Mouse (Mus musculus) liver, postnatal 0 days (tissue): ENCODE results near the gene Dpy19l3. TPM values are rescaled to one million over a fixed set of nuclear protein-coding genes. Genes with fewer than 3 reads are reported as not detected.

Experiments used
- ATAC-seq: fragments of 200-750 bp; cut with Nextera tagmentation; 2 replicates; pipeline ENCODE4 v1.8.0; 2017; ENCODE audit warnings: mild to moderate bottlenecking, moderate library complexity
- DNase-seq: peaks from one replicate; pipeline ENCODE4 v3.0.0-alpha.2; 2016
- H3K27ac ChIP-seq: fragments of 300-500 bp; sonication (generic); 2 replicates; pipeline ENCODE4 v1.5.1; 2014; ENCODE audit warnings: antibody characterized with exemption, moderate library complexity, mild to moderate bottlenecking, low read depth
- H3K27me3 ChIP-seq: fragments of 300-500 bp; sonication (generic); 2 replicates; pipeline ENCODE4 v1.6.1; 2014; ENCODE audit warnings: low read length, control low read depth, mixed read lengths; ENCODE audit not compliant: insufficient read depth
- H3K36me3 ChIP-seq: fragments of 300-500 bp; sonication (generic); replicated peaks from 2 replicates; pipeline ENCODE4 v1.6.1; 2014; ENCODE audit warnings: mild to moderate bottlenecking, control low read depth, low read length, moderate library complexity, mixed read lengths; ENCODE audit not compliant: insufficient read depth
- H3K4me1 ChIP-seq: fragments of 300-500 bp; sonication (generic); 2 replicates; pipeline ENCODE4 v1.6.1; 2014; ENCODE audit warnings: antibody characterized with exemption, mild to moderate bottlenecking, control low read depth; ENCODE audit not compliant: insufficient read depth
- H3K4me2 ChIP-seq: fragments of 300-500 bp; sonication (generic); 2 replicates; pipeline ENCODE4 v1.6.1; 2014; ENCODE audit warnings: low read depth, mild to moderate bottlenecking, low read length, moderate library complexity, mixed read lengths
- H3K4me3 ChIP-seq: fragments of 300-500 bp; sonication (generic); 2 replicates; pipeline ENCODE4 v1.5.1; 2014; ENCODE audit warnings: low read depth, low read length
- H3K9ac ChIP-seq: fragments of 300-500 bp; sonication (generic); replicated peaks from 2 replicates; pipeline ENCODE4 v1.6.1; 2014; ENCODE audit warnings: mild to moderate bottlenecking, moderate library complexity
- H3K9me3 ChIP-seq: fragments of 300-500 bp; sonication (generic); 2 replicates; pipeline ENCODE4 v1.6.1; 2016; ENCODE audit warnings: mild to moderate bottlenecking, control low read depth, low read length, mixed read lengths
- CTCF ChIP-seq: sonication (generic); IDR thresholded peaks from 2 replicates; pipeline ENCODE4 v1.5.1; 2016; ENCODE audit warnings: antibody characterized with exemption, low read depth
- EP300 ChIP-seq: IDR thresholded peaks from 2 replicates; pipeline ENCODE4 v1.6.1; 2016; ENCODE audit warnings: antibody characterized with exemption, low read depth, mild to moderate bottlenecking
- WGBS: fragments of 180-500 bp; shearing (Covaris S2); extraction: QIAGEN DNeasy Blood & Tissue Kit; methylation state at CpG from one replicate; pipeline ENCODE4 v1.1.7; 2014; ENCODE audit not compliant: insufficient replicate concordance; 5-methylcytosine and 5-hydroxymethylcytosine counted together
- polyA plus RNA-seq: library from polyadenylated mRNA; unstranded; fragments of >200 nt; fragmentation: Nextera tagmentation; extraction: Ambion mirVana; gene quantifications from 2 replicates; pipeline ENCODE4 v1.2.1, GENCODE M21; 2015

Dpy19l3 gene
- polyA plus RNA-seq, 1 experiment from 2014 or later = 6.0 TPM

- Histone ChIP-seq H3K4me3 (no peak overlapping the region), H3K9ac (no peak overlapping the region), H3K27me3 (no peaks in the 10 kb centered on the region), H3K4me2 (no peak overlapping the region), H3K4me1 (no peaks in the 10 kb centered on the region), H3K27ac (no peak overlapping the region), H3K36me3 (peaks cover 7% of the 10 kb centered on the region; the same call in 1 of the 2 replicates), H3K9me3 (no peaks in the 10 kb centered on the region)
- ATAC-seq = no peak
- no peak for DNase-seq
- TF ChIP-seq CTCF (no peak), EP300 (no peak)
- 77% methylated on average over 9 of the region's 9 CpGs for WGBS
Observed at GRCm38 (mm10) chr7:35688276-35688675, 66.0 kb downstream of the Dpy19l3 start.

- Histone ChIP-seq H3K27ac (no peak overlapping the region), H3K36me3 (peaks cover 6% of the 10 kb centered on the region; the same call in 1 of the 2 replicates), H3K4me3 (no peak overlapping the region), H3K9ac (no peak overlapping the region), H3K4me1 (no peaks in the 10 kb centered on the region), H3K4me2 (peak overlapping the region; percentile 56), H3K27me3 (no peaks in the 10 kb centered on the region), H3K9me3 (no peaks in the 10 kb centered on the region)
- no peak for DNase-seq
- WGBS = 35% methylated on average over 10 of the region's 10 CpGs
- TF ChIP-seq EP300 (no peak), CTCF (no peak)
- peak; percentile 68 for ATAC-seq
Observed at GRCm38 (mm10) chr7:35687229-35687628, 67.0 kb downstream of the Dpy19l3 start.

- no peak overlapping the region for H3K4me3 ChIP-seq
- H3K27ac ChIP-seq = no peak overlapping the region
- WGBS = 30% methylated on average over 13 of the region's 13 CpGs
- TF ChIP-seq CTCF (peak; percentile 89), EP300 (no peak)
- H3K9ac ChIP-seq = no peak overlapping the region
- H3K9me3 ChIP-seq = no peaks in the 10 kb centered on the region
- peaks cover 4% of the 10 kb centered on the region; the same call in 1 of the 2 replicates for H3K36me3 ChIP-seq
- peak overlapping the region; percentile 56 for H3K4me2 ChIP-seq
- peak; percentile 56 for DNase-seq
- H3K4me1 ChIP-seq = no peaks in the 10 kb centered on the region
- peak; percentile 56; the same call in 1 of the 2 replicates for ATAC-seq
- no peaks in the 10 kb centered on the region for H3K27me3 ChIP-seq
Observed at GRCm38 (mm10) chr7:35686756-35687155, 67.5 kb downstream of the Dpy19l3 start.

GRCm38 (mm10) chr7:35686216-35686615, 68.0 kb downstream of the Dpy19l3 start:
- Histone ChIP-seq H3K9me3 (no peaks in the 10 kb centered on the region), H3K4me2 (no peak overlapping the region), H3K27ac (no peak overlapping the region), H3K9ac (no peak overlapping the region), H3K4me3 (no peak overlapping the region), H3K27me3 (no peaks in the 10 kb centered on the region), H3K36me3 (peaks cover 4% of the 10 kb centered on the region; the same call in 1 of the 2 replicates), H3K4me1 (no peaks in the 10 kb centered on the region)
- DNase-seq (no peak), ATAC-seq (no peak)
- WGBS = 69% methylated on average over 11 of the region's 11 CpGs
- TF ChIP-seq EP300 = no peak
- no peak for TF ChIP-seq CTCF

- TF ChIP-seq EP300 (no peak), CTCF (no peak)
- Histone ChIP-seq H3K4me1 (no peaks in the 10 kb centered on the region), H3K9ac (no peak overlapping the region), H3K36me3 (no peaks in the 10 kb centered on the region), H3K4me3 (no peak overlapping the region), H3K9me3 (no peaks in the 10 kb centered on the region), H3K27ac (no peak overlapping the region), H3K27me3 (no peaks in the 10 kb centered on the region), H3K4me2 (no peak overlapping the region)
- no peak for DNase-seq
- ATAC-seq = no peak
- WGBS = 73% methylated on average over 6 of the region's 6 CpGs
Observed at GRCm38 (mm10) chr7:35683409-35684122, 70.7 kb downstream of the Dpy19l3 start.

- Histone ChIP-seq H3K36me3 (no peaks in the 10 kb centered on the region), H3K27ac (no peak overlapping the region), H3K9me3 (no peaks in the 10 kb centered on the region), H3K27me3 (no peaks in the 10 kb centered on the region), H3K4me1 (no peaks in the 10 kb centered on the region), H3K9ac (no peak overlapping the region), H3K4me2 (no peak overlapping the region), H3K4me3 (no peak overlapping the region)
- WGBS = 74% methylated on average over 3 of the region's 3 CpGs
- ATAC-seq = no peak
- no peak for TF ChIP-seq EP300
- peak; percentile 44 for TF ChIP-seq CTCF
- no peak for DNase-seq
Observed at GRCm38 (mm10) chr7:35681559-35681958, 72.7 kb downstream of the Dpy19l3 start.
